Mouse (Mus musculus) c-Kit-positive CD71-negative TER-119-negative erythroid progenitor cells, embryonic 14.5 days (primary cell): Measurements from ENCODE around the gene Creb3l1.
A peak's percentile ranks its signal among the peaks of the same experiment; 100 is the strongest.

Source experiments
- DNase-seq: peaks from one replicate; pipeline ENCODE4 v3.0.0-alpha.2; 2013; ENCODE audit warnings: low read depth

Creb3l1 gene

DNA sequence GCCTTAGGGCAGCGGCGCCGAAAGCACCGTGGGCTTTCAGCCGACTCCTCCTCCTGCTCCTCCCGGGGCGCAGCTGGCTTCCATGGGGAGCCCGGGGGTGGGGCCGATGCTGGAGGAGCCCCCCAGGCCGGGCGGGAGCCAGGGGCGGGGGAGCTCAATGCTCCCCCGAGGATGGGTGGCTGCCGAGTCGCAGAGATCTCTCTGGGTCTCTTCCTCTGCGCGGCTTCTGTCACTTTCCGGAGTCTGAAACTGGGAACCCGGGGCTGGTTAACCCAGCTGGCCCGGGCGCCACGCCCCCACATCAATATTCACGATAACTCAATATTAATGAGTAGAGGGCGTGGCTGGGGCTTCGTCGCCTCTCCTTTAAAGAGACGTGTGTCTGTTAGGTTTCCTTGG is at the start of gene Creb3l1:
Gene Creb3l1, minus strand, starts transcription at position 229 of the 399 bp plus-strand sequence.
- DNase-seq = no peak

DNA sequence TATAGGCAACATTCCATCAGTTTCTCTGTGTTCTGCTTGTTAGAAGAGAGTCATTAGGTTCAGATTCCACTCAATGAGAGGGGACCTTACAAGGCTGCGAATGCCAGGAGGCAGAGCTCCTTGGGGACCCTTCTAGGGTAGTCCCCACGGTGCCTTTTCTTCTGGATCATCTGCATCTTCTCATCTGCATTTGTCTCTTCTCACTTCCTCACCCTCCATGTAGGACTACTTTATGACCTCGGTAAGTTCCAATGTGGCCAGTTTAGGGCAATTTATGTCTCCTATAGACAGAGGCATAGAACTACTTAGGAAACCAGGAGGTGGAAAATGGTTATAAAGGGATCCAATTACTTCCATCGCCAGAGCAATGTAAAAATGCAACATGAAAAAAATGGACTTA is 46.8 kb upstream of the Creb3l1 start:
- no peak for DNase-seq

DNA sequence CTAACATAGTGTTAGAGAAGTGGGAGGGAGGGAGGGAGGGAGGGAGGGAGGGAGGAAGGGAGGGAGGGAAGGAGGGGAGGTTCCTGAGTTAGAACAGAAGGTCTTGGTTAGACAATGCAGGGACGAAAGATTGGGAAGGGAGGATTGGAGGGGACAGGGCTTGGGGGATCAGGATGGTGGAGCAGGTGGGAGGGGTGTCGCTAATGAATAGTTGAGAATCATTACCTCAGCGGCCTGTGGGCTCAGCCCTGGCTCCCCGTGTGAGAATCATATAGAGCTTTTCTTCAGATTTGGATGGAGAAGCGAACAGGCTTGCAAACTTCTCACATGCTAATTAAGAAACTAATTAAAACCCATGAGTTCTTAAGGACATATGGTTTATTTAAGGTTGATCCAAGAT is 45.3 kb upstream of the Creb3l1 start:
- no peak for DNase-seq

DNA sequence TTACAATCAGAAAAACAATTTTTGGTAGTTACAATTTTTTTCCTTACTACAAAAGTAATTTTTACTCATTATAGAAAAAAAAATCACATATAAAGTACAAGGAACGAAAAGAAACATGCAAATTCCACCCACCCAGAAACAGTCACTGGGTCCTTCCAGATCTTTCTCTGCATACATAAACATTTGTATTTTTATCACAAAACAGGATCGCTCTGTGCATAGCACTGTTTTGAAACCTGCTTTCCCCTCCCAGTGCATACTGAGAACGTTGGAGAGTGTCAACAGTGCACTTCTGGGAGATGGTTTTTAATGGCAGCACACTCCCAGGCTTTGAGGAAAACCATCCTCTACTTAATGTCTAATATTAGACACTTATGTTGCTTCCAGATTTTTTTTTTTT is 43.3 kb upstream of the Creb3l1 start:
- no peak for DNase-seq

DNA sequence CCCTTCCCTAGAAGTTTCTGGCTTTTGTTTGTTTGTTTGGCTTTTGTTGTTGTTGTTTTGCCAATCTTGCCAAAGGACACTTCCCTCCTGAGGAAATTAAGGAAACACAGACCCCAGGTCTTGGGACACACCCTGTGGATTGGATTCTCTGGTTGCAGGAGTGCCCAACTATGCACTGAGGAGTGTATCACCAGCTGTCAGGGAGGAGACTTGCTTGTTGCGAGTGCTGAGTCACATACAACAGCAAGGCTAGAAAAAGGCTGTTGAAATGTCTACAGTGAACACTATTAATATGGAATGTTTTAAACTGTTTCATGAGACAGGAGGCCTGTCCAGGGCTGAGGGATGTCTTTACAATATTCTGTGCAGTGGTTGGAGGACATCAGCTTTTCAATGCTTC is 42.6 kb upstream of the Creb3l1 start:
- DNase-seq = no peak

DNA sequence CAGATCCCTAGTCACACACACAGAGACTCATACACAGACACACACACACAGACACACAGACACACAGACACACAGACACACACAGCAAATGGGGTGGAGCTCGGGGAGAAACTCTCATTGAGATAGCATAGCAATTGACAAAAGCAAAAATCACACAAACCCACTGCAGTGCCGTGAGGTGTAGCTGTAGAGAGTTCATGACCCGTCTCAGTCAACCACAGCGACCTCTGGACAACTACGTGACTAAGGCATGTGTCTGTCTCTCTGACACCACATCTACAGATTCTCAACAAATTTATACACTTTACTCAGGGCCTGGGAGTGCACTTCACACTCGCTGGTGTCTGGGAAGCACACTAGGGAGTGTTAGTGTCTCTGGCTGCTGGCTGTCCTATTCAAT is 41.6 kb upstream of the Creb3l1 start:
- no peak for DNase-seq

DNA sequence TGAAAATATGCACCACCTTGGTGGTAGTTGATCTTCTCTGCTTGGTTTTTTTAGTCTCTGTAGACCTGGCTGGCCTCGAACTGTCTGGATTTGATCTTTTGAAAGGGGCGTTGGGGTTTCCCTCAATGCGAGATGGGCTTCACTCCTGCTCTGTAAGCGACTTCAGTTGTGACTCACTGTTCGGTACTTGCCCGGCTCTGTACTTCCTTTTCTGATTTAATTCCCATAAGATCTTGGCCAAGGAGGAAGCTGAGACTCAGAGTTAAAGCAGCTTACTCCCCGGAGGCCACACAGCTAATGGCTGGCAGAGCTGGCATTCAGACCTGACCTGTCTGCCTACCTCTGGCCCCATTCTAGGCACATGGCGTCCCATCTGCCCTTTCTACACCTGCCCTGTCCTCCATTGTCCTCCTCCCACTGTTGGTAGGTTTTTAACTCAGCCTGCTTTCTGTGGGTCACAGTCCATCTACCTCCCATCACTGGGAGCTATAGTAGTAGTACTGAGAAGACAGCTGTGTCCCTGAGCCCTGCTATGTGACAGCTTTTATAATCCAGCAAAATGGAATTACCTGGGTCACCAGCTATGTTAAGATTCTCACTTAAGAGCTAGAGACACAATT is 41.1 kb upstream of the Creb3l1 start:
- no peak for DNase-seq

DNA sequence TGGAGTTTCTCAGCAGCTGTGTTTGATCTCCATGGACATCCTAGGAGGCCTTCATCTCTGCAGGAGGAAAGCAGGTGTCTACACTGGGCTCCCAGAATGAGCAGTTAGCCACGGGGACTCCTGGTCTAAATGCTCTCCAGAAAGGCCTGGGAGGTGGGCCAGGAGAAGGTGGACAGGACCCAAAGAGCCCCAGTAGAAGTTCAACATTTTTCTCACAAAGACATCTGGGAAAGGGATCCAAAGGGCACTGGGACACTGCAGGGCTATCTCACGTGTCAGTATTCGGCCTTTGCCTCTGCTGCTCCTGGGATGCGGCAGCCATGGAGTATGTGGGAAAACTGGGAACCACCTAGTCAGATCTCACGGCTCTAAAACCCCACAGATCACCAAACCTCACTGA is 38.8 kb upstream of the Creb3l1 start:
- DNase-seq = no peak

DNA sequence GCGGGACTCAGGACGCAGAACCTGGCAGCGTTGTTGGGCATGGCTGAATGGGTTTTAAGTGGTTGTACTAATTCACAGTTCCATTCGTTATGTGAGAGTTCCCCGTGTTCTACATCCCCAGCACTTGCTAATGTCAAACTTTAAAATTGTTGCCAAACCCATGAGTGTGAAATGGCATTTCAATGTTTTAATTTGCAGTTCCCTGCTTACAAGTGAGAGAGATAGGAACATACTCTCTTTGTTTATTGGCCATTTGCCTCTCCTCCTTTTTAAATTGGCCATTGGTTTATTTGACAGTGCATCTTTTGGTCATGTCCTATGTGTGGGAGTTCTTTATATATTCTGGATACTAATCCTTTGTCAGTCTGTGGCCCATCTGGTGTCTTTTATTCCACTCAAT is 37.0 kb upstream of the Creb3l1 start:
- DNase-seq = no peak

DNA sequence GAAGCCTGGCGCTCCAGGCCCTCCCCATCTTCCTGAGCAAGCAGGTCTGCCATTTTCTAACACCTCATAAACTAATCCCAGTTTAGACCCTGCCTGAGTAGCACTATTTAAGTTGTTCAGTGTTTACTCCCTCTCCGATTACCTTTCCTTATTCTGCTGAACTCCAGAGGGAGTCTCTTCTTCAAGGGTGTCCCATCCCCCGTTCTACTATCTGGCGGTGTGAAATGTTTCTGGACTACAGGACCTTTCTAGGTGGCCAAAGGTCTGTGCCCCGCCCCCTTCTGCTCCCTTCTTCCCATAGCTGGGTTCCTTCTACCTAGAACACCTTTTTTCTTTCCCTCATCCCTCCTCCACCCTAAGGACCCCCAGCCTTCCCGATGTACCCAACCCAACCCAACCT is 36.0 kb upstream of the Creb3l1 start:
- no peak for DNase-seq

DNA sequence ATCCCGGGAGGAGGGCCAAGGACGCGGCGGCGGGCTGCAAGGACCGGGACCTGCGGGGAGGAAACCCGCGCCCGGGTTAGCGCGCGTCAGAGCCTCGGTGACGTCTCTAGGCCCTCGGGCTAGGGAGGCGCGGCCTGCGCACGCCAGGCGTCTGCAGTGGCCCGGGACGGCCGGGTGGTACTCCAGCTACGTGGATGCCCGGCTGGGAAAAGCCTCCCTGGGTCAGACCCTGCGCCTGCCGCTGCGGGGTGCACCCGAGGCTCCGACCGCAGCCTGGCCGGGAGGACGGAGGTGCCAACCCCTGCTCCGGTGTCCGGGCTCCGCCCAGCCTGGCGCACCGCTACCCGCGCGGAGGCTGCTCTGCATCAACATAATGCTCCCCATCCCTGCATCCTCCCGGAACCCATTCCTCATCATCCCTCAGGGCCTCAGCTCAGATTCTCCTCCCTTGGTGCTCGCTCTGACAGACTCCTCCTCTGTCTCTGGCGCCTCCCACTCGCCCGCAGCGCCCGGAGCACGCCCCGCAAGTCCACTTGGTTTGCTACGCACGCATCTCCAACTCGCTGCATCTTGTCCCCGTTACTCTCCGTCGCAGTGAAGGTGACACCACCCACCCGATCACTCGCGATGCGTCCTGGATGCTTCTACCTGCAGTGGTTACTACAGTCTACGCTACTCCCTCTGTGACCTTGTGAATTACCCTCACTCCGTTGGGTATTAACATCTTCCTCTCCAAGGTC is 35.3 kb upstream of the Creb3l1 start:
- no peak for DNase-seq

DNA sequence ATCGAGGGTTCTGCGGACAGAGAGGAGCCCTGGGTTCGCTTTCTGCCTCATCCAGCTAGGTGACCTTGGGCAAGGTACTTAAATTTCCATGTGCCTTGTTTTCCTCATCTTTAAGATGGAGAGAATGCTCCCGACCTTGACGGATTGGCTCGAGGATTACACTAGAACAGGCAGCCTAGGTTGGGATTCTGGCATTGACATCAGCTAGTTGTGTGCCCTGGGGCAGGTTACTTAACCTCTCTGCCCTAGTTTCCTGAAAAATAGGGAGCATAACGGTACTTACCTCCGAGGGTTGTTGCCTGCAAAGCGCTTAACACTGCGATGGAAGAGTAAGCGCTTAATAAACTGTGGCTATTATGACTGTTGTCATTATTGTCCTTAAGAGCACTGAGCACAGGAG is 34.6 kb upstream of the Creb3l1 start:
- DNase-seq = no peak

DNA sequence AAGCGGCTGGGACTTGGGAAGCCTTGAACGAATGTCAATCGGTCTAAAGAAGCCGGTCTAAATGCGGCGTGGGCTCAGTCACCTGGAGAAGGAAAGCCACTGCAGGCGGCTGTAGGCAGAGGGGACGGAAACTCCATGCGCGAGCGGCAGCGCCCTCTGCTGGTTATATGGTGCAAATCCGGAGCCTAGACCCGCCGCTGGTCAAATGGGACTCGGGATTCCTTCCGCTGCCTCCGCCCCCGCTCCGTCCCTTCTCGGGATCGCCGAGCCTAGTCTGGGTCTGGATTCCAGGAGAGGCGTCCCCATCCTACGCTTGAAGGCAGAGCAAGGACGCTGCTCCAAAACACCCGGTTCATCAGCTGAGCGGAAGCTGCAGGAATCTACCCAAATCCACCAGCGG is 34.2 kb upstream of the Creb3l1 start:
- DNase-seq = peak; percentile 70

DNA sequence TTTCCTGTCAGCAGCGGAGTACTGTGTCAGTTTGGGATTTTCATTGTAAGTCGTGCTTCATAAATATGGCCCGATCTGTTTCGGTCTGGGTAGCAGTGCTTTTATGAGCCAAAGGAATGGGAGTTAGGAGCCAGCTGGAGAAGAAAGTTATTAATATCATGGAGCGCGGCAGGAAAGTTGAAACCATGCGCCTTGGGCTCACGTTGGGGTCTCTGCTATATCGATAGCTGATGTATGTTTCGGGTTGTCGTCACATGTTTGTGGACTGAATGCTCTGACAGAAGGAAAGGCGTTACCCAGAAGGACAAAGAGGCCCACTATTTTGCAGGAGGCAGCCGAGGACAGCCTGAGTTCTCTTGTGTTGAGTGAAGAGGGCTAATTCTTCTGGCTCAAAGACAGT is 32.5 kb upstream of the Creb3l1 start:
- no peak for DNase-seq

DNA sequence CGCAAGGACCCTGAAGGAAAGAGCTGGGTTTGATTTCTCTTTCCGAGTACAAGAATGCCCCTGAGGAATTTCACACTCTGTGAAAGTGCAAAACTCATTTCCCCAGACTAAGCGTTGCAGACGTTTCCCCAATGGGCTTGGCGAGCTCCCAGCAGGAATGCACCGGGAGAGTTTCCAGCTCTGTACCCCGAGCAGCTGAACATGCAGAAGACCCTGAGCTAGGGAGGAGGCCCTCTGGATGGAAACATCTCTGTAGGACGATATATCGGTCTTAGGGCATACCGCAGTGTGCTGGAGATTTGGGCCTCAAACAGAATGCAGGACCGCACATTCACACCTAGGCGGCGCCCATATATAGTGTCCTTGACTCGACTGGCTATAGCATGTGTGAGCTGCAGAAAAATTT is 31.5 kb upstream of the Creb3l1 start:
- DNase-seq = peak; percentile 53

DNA sequence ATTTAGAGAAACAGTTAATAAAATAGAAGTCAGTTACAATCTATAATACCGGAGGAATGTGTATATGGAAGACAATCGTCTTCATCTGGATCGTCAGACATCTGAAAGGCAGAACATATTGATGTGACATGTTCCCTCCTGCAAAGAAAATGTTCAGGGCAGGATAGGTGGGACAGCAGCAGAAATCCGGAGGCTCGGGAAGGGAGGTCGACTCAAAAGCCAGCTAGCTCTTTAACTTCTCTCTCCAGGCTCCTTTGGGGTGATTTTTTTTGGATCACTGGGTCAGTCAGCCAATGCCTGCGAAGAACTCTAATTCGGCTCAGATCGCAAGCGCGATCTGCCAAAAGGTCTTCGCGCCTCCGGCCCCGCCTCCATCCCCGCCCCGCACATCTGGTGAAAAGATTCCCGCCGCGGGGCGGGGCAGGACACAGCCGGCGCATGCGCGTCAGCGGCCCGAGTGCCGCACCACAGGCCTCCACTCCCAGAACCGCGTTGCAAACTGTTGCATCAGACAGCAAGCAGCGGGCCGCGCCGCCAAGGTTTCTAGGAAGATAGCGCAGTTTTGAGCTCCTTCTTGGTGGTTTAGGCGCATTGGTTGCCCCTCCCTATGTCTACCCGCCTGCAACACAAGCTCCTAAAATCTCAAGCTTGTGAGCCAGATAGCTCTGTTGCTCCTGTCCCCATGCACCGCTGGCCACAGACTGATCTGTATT is 31.0 kb upstream of the Creb3l1 start:
- peak; percentile 86 for DNase-seq

DNA sequence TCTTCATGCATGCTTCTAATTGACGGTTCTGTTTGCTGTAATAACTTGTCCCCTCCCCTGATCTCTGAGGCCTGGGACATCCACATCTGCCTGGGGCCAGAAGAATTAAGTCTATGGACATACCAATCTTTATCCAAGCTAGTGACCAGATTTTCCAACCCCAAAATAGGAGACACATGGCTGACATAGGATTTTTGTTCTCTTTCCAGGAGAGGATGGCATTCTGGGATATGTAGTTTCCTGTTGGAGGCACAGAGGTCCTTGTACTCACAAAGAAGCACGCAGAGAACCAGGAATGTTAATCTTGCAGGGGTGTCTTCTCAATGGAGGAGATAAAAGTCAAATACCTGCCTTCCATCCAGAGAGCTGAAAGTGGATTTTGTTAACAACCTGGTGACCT is 28.5 kb upstream of the Creb3l1 start:
- no peak for DNase-seq

DNA sequence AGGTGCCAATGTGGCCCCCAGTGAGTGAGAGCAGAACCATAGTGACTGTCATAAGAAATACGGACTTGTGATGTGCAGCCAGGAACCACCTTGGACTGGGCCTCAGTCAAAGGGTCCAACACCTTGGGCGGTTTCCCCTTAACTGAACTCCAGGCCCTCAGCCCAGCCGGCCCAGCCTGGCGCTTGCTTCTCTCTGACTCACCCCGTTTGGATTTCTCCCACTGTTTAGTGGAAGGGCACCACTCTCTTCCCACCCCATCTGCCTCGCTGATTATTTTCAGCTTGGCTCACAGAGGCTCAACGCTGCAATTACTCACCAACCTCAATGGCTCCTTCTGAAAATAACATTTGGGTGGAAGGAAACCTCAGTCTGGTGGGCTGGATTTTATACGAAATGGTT is 27.9 kb upstream of the Creb3l1 start:
- DNase-seq = no peak

DNA sequence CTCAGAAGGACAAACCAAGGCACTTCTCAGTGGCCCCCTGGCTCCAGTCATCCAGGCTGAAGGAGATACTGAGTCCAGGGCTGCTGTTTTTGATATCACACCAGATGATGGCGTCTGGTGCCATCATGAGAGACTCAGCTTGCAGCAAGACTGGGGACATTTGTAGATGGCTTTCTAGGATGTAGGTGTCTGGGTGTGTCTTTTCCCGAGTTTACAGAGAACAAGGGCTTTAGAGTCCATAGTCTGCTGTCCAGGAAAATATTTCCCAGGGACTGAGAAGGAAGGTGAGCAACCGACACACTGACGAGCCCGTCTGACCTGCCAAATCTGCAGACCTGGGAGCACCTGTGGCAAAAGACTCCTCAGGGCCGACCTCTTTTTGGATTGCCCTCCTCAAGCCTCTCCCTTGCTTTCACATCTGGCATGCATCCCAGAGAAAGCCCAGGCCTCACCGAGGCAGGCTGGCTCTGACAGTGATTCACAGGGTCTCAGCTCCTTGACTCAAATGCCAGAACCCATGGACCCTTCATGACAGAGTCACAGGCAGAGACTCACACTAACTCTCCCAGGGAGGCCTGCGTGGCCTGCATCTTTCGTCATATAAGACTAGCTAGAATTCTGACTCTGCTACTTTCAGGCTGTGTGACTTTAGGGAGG is 23.9 kb upstream of the Creb3l1 start:
- DNase-seq = no peak

DNA sequence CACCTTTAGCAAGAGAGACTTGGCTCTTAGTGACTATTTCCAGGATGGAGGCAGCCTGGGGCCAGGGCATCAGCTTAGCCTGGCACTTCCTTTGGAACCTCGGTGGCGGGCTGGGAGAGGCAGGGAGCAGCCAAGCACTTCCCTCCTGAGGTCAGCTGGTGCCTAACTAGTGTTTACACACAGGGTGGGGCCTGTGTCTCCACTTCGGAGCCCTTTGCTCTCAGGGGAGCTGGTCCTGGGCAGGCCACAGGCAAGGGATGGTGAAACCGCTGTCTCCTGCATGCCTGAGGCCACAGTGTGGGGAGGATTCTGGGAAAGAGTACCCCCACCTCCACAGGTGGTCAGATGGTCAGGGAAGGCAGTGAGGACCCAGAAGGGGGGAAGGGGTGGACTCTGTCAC is 23.3 kb upstream of the Creb3l1 start:
- DNase-seq = no peak

DNA sequence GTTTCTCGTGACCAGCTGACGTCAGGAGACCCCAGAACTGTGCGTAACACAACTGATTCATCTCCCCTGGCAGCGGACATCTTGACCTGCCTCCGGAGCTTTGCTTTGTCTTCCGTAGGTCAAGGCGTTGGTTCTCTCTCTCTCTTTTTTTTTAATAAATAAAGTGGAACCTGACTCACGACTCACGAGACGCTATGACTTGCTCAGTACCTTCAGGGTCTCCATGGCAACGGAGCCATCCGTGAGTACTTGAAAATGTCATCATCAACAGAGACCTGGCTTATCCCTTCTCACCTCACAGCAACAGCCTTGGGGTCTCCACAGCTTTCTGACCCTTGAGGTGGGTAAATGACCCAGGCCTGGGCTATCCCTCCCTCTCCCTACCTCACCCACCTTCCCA is 19.0 kb upstream of the Creb3l1 start:
- no peak for DNase-seq

DNA sequence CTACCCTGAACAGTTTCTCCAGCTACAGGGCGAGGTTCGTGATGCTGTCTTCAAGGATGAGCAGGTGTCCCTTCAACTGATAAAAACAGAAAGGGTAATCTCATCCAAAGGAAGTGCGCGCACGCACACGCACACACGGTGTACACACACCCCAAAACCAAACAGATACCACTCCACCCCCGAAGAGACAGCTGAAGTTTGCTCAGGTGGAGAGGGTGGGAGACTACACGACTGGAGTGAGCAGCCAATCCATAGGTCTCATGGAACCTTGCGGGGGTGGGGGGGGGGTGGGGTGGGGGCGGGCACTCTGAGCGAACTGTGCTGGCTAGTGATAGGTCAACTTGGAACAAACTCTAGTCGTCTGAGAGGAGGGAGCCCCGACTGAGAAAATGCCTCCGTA is 17.2 kb upstream of the Creb3l1 start:
- no peak for DNase-seq

DNA sequence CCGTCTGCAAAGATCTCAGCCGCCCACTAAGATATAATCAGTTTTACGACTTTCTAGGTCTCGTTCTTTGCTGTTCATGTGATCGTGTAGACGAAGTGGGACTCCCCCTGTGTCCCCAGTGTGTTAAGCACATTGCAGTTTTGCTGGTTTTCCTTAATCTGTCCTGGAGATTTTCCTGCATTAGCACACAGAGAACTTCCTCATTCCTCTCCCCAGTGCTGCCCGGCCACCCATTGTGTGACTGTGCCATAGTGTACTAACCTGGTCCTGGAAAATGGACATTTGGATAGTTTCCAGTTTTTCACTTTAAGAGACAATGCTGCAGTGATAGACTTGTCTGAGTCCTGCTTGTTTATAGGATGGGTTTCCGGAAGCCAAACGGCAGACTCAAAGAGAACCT is 10.0 kb upstream of the Creb3l1 start:
- no peak for DNase-seq
